Mouse (Mus musculus): ENCODE data around the gene Speer1. TPM values are rescaled to one million over a fixed set of nuclear protein-coding genes. Genes with fewer than 3 reads are reported as not detected.
"Not testable (repeated sequence)": the region's sequence is repeated elsewhere in the genome, so short reads cannot be mapped to it uniquely, and the experiment has no call there.

Gene Speer1
- not detected in 2 replicates for polyA plus RNA-seq (2015; fragmentation: Nextera tagmentation; extraction: Ambion mirVana)

DNA sequence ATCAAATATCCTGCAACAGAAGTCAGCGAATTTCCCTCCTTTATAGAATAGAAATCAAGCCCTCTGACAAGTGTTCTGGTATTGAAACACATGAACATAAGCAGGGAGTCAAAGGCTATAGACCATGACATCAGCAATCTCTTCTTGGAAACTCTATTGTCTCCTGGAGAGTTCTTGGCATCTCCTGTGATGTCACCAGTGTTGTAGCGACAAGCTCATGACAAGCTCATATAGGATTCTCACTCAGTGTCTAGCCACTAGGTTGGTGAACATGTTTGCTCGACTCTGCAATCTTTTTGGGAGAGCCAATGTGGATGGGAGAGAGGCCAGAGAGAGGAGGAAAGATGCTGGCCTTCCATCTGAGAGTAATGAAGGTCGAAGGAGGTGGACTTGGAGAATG is at the start of gene Speer1:
Speer1 (plus strand) TSS at position 301 of the 400 bp plus-strand sequence.
- H3K4me2 ChIP-seq (ENCODE audit: low read length); ATAC-seq; H3K36me3 ChIP-seq (ENCODE audit: control insufficient read depth, insufficient read depth); H3K4me3 ChIP-seq (replicated peaks; ENCODE audit: low read length); H3K4me1 ChIP-seq (replicated peaks; ENCODE audit: control insufficient read depth, insufficient read depth, low read length); H3K9me3 ChIP-seq (ENCODE audit: control insufficient read depth, low read length); H3K9ac ChIP-seq (replicated peaks; ENCODE audit: low read depth, low read length); H3K27me3 ChIP-seq (replicated peaks; ENCODE audit: control insufficient read depth, insufficient read depth, low read length); H3K27ac ChIP-seq (ENCODE audit: low read length): not testable (repeated sequence)
- no CpG with 5 or more reads among the region's 4 CpGs for WGBS

Other genes with a start within 250 kb of the Speer1 start
- not detected in 2 replicates for gene Gm8879, start 213.9 kb upstream of the Speer1 start, polyA plus RNA-seq (2015; fragmentation: Nextera tagmentation; extraction: Ambion mirVana)
- gene Gm5861, start 158.4 kb upstream of the Speer1 start, polyA plus RNA-seq (2015; fragmentation: Nextera tagmentation; extraction: Ambion mirVana) = not detected in 2 replicates
- not detected in 2 replicates for gene Gm8890, start 85.5 kb upstream of the Speer1 start, polyA plus RNA-seq (2015; fragmentation: Nextera tagmentation; extraction: Ambion mirVana)
- not detected in 2 replicates for gene Gm8897, start 74.9 kb downstream of the Speer1 start, polyA plus RNA-seq (2015; fragmentation: Nextera tagmentation; extraction: Ambion mirVana)
- gene Gm8906, start 161.2 kb downstream of the Speer1 start, polyA plus RNA-seq (2015; fragmentation: Nextera tagmentation; extraction: Ambion mirVana) = not detected in 2 replicates

Measured in forebrain, embryonic 16.5 days (tissue).